Mouse (Mus musculus) layer of hippocampus, postnatal 10 days (tissue): ENCODE measurements at regions not wholly inside any gene's neighbourhood (a gene's known extent, or its start where the extent isn't known, plus 50 kb on each side); places are given as distances from the start of the nearest gene placed in this dataset.

ENCODE experiments used
- DNase-seq, 2 experiments: peaks; one replicate each; pipeline ENCODE4 v3.0.0; 2021; ENCODE audit warnings: low spot score in 2 of 2

GRCm38 (mm10) chr13:54285968-54286367 lies 85.2 kb upstream of the Cplx2 start:
- DNase-seq, result peak; percentile 81 to 85

GRCm38 (mm10) chr13:54286616-54287015 lies 84.5 kb upstream of the Cplx2 start:
- no peak for DNase-seq

- DNase-seq, result no peak
Observed at GRCm38 (mm10) chr13:54290066-54290465, 81.1 kb upstream of the Cplx2 start.

- DNase-seq, result no peak
Observed at GRCm38 (mm10) chr13:54292394-54292793, 78.8 kb upstream of the Cplx2 start.

GRCm38 (mm10) chr13:54293006-54293405 lies 78.1 kb upstream of the Cplx2 start:
- no peak for DNase-seq

GRCm38 (mm10) chr13:54295475-54296259 lies 75.5 kb upstream of the Cplx2 start:
- DNase-seq, result no peak

GRCm38 (mm10) chr13:54296260-54296555 lies 74.9 kb upstream of the Cplx2 start:
- DNase-seq, result no peak

GRCm38 (mm10) chr13:54298851-54299250 lies 72.3 kb upstream of the Cplx2 start:
- DNase-seq, result no peak

- DNase-seq, result no peak
Observed at GRCm38 (mm10) chr13:54299295-54299694, 71.9 kb upstream of the Cplx2 start.

- no peak for DNase-seq
Observed at GRCm38 (mm10) chr13:54301110-54301509, 70.0 kb upstream of the Cplx2 start.

GRCm38 (mm10) chr13:54301677-54302076 lies 69.5 kb upstream of the Cplx2 start:
- DNase-seq, result no peak

GRCm38 (mm10) chr13:54302351-54303070 lies 68.6 kb upstream of the Cplx2 start:
- DNase-seq, result peak; percentile 68 to 71

- peak; percentile 73 to 81 for DNase-seq
Observed at GRCm38 (mm10) chr13:54303071-54303924, 67.9 kb upstream of the Cplx2 start.

- DNase-seq, result no peak
Observed at GRCm38 (mm10) chr13:54304251-54304650, 66.9 kb upstream of the Cplx2 start.

- DNase-seq, result no peak
Observed at GRCm38 (mm10) chr13:54308591-54308990, 62.6 kb upstream of the Cplx2 start.

GRCm38 (mm10) chr13:54309354-54309753 lies 61.8 kb upstream of the Cplx2 start:
- peak; percentile 77 to 81 for DNase-seq

GRCm38 (mm10) chr13:54310144-54310543 lies 61.0 kb upstream of the Cplx2 start:
- DNase-seq, result no peak

GRCm38 (mm10) chr13:54311327-54312026 lies 59.7 kb upstream of the Cplx2 start:
- DNase-seq, result no peak

- peak in 1 of 2 experiments; percentile 62 for DNase-seq
Observed at GRCm38 (mm10) chr13:54312405-54313185, 58.6 kb upstream of the Cplx2 start.

- DNase-seq, result no peak
Observed at GRCm38 (mm10) chr13:54315333-54315732, 55.8 kb upstream of the Cplx2 start.
